Mouse (Mus musculus): ENCODE measurements around the gene Gtf3c5.

DNA sequence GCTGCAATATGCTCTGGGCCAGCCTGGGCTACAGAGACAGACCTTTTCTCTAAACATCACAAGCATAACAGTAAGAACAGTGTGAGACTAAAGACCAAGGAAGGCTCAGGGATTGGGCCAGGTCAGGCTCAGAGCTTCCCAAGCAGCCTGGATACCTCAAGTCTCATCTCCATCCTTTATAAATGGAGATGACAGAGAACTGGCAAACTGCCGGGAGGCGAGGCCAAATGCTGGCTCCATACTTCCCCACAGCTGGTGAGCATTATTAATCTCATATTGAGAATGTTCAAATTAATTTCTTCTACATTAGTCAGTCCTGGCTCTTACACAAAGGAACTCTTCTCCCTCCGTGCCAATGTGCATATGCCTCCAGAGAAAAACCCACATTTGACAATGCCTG lies 6.7 kb downstream of the Gtf3c5 start:
- no peak for TF ChIP-seq POLR2A (IDR thresholded peaks at IDR 0.05; ENCODE audit: borderline replicate concordance, control insufficient read depth, low read depth, low read length)
- TF ChIP-seq CTCF (IDR thresholded peaks at IDR 0.05; ENCODE audit: control insufficient read depth, insufficient read depth, low read length) = no peak
